Mouse (Mus musculus) mouse embryonic stem cell (cell line): ENCODE measurements around the gene Fjx1.

ENCODE experiments used
- in situ Hi-C, 2 experiments: fragments of 300-500 bp; cut with MboI; formaldehyde crosslinking; loops; 1 replicate in 1 of 2; 3 replicates in 1 of 2; pipeline ENCODE4 v1.14.3; 2019 to 2020; ENCODE audit warnings: low sequenced_read_pairs in 2 of 2, low pct_unique_long_range_greater_than_20kb in 1 of 2, mixed read lengths in 1 of 2; ENCODE audit not compliant: unreplicated experiment in 1 of 2

Gene Fjx1

GRCm38 (mm10) chr2:102437357-102438030 is 14.8 kb downstream of the Fjx1 start:
- in situ Hi-C loops, result loop anchor here in 1 of 2 experiments (25.0 kb wide), 1 partner anchor 350 kb away; no protein-coding TSS in a partner anchor

- in situ Hi-C loops, result loop anchor here in 1 of 2 experiments (25.0 kb wide), 1 partner anchor 347 kb away; no protein-coding TSS in a partner anchor
Observed at GRCm38 (mm10) chr2:102433879-102434278, 18.4 kb downstream of the Fjx1 start.

DNA sequence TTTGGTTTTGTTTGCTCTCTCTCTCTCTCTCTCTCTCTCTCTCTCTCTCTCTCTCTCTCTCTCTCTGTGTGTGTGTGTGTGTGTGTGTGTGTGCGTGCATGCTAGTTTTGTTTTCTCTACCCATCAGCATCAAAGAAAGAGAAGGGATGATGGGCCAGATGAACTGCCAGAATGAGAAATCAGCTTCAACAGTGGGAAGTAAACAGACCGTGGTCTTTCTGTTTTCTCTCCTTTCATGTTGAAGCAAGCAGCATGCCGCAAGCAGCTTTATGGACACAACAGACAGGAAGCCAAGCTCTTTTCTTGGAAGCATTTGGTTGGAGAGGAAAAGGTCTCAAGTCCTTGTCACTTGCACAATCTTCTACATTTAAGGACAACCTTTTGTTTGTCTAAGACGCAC is 21.2 kb downstream of the Fjx1 start:
- in situ Hi-C loops, result loop anchor here in 1 of 2 experiments (25.0 kb wide), 1 partner anchor 344 kb away; no protein-coding TSS in a partner anchor

- in situ Hi-C loops, result loop anchor here in 1 of 2 experiments (25.0 kb wide), 1 partner anchor 341 kb away; no protein-coding TSS in a partner anchor
Observed at GRCm38 (mm10) chr2:102427974-102428373, 24.3 kb downstream of the Fjx1 start.

DNA sequence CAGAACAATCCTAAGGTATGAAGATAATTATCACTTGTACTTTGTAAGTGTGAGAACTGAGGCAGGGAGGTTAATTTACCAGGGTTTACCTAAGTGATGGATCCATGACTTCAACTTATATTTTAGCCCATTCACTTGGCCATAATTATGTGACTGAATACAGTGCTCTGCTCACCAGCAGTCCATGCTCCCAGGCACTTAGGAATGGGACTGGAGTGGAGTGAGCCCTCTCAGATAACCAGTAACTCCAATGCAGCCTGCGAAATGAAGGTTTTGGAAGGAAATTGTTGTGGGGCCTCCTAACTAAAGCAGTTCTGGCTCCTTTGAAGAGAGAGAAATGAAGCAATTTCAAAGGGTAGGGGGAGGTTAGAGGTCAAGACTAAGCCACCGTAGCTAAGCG is 25.9 kb downstream of the Fjx1 start:
- in situ Hi-C loops, result loop anchor here in 1 of 2 experiments (25.0 kb wide), 1 partner anchor 339 kb away; no protein-coding TSS in a partner anchor

DNA sequence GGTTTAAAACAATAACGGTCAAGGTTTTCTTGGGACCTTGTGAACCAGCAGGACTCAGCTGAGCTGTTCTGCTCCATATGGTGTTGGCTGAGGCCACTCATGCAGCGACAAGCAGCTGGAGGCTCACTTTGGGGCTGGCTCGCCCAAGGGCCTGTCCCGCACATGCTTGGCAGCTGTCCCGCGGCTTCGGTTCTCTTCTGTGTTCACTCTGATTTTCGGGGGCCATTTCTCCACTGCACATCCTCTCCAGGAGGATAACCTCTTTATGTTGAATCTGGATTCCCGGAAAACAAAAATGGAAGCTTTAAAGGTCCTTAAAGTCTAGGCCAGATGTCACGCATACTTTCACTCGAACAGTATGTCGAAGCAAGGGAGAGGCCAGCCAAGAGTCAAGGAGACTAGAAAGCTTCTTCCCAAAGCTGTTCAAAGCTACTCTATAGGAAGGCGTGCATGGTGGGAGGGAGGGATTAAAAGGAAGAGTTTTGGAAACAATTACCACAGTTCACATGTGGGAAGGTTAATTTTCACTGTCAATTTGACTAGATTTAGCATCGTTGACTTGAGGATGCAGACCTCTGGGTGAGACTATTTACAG is 36.1 kb downstream of the Fjx1 start:
- in situ Hi-C loops, result no loop called here

DNA sequence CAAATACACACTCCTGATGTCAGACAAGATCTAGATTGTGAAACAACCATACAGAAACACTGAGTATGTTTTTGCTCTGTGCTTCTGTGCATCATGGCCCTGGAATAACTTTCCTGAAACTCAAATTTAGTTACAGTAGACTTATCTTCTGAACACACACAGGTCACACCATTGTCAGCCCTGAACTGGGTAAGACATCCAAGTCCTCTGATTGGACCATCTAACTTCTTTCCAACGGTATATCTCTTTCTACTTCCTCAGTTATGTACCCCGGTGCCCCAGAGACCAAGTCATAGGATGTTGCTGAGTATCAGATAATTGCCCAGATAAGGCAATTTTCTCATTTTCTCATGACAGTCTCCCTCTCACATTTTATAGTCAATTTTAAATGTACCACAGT is 39.6 kb downstream of the Fjx1 start:
- in situ Hi-C loops, result no loop called here

GRCm38 (mm10) chr2:102410615-102411014 is 41.7 kb downstream of the Fjx1 start:
- in situ Hi-C loops, result no loop called here

- in situ Hi-C loops, result no loop called here
Observed at GRCm38 (mm10) chr2:102409741-102410140, 42.6 kb downstream of the Fjx1 start.

- in situ Hi-C loops, result no loop called here
Observed at GRCm38 (mm10) chr2:102407363-102408184, 44.7 kb downstream of the Fjx1 start, which contains the start of gene Trim44. Gene Trim44, minus strand, starts transcription at chr2:102407828.

GRCm38 (mm10) chr2:102406324-102407304 is 45.7 kb downstream of the Fjx1 start:
- in situ Hi-C loops, result no loop called here

DNA sequence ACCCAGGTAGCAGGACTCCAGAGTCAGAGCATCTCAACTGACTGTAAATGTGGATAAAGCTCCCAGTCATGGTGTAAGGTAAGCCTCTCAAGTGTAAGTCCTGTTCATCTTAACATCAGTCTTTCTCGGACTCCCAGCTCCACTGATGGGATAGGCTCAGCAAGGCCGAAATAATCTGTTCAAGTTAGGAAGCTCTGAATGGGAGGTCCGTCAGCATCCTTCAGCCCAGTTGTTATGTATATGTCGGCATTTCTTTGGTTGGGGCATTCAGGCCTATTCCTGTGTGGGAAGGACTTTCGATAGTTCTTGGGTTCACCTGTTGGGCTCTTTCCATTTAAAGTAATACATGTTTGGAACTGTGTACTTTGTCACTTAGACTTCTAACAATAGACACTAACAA is 48.3 kb downstream of the Fjx1 start:
- in situ Hi-C loops, result no loop called here

GRCm38 (mm10) chr2:102403306-102403705 is 49.0 kb downstream of the Fjx1 start:
- in situ Hi-C loops, result no loop called here

- in situ Hi-C loops, result no loop called here
Observed at GRCm38 (mm10) chr2:102401352-102401692, 51.0 kb downstream of the Fjx1 start.

GRCm38 (mm10) chr2:102400605-102401351 is 51.5 kb downstream of the Fjx1 start:
- in situ Hi-C loops, result no loop called here

DNA sequence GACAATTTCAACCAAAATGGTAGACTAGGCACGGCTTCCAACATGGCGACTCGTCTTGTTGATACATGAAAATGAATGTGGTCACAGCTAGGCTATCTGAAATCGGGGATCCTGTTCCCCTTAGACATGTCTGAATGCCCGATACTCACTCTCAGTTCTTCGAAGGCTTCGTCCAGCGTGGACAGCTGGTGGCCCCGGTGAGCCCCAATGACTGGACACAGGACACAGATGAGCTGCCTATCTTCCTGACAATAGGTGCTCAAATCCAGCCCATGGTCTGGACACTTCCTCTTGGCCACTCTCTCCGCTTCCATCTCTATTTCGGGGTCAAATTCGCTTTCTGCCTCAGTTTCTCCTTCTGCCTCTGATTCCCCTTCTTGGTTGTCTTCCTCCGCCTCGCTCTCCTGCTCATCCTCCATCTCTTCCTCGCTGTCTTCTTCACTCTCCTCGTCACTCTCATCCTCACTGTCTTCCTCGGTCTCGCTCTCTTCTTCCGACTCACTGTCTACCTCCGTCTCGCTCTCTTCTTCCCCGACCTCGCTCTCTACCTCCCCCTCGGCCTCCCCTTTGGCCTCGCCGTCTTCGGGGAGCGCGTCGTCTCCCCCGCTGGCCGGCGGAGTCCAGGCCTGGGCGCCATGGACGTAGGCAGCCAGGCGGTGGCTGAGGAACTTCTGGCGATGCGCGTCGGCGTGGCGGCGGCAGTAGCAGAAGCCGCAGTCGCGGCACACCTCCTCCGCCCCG is 52.3 kb downstream of the Fjx1 start:
- in situ Hi-C loops, result no loop called here
